Mouse (Mus musculus): ENCODE measurements around the gene Proser2.

DNA sequence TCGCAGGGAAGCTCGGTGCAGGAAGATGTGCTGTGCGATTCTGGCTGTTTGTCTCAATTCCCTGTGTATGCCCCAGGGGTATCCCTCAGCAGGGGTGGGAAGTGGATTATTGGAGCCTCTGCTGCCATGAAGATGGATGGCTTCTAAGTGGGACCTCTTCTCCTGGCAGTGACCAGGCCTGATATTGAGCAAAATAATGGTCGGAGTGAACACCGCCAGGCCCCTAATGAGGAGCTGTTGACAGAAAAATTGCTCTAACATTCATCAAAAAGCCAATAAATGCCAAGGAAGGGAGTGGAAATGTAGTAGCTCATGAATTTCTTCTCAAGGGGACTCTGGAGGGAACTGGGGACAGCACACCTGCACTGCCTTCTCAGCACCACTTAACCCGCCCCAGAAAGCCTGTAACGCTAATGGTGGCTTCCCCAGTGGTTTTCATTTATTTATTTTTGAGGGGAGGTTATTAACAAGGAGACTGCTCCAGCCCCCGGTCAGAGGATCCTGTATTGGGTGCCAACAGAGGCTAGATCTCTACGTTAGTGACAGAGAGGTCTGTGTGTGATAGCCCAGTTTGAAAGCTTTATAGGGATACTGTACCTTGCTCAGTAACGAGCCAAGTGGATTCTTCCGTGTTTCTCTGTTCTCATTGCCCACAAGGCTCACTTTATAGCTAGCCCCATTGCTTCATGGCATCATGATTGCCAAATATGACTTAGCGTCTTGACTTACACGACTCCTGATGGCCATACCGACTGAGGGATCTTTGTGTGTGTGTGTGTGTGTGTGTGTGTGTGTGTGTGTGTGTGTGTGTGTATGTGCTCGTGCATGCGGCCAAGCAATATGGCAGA lies 49.1 kb upstream of the Proser2 start:
- TF ChIP-seq CTCF (IDR thresholded peaks at IDR 0.05; ENCODE audit: extremely low read depth, insufficient read length, insufficient replicate concordance, low read depth, low read length) (no peak), POLR2A (IDR thresholded peaks at IDR 0.05; ENCODE audit: low read depth, low read length) (no peak)
